Mouse (Mus musculus): ENCODE data around the gene Gm30083.

Gm30083 gene

GRCm38 (mm10) chr14:34015063-34015462 is at the start of gene Gm30083:
Gm30083 (minus strand) TSS chr14:34015182.
- no peak for DNase-seq (ENCODE audit: extremely low read depth, low read depth)

DNA sequence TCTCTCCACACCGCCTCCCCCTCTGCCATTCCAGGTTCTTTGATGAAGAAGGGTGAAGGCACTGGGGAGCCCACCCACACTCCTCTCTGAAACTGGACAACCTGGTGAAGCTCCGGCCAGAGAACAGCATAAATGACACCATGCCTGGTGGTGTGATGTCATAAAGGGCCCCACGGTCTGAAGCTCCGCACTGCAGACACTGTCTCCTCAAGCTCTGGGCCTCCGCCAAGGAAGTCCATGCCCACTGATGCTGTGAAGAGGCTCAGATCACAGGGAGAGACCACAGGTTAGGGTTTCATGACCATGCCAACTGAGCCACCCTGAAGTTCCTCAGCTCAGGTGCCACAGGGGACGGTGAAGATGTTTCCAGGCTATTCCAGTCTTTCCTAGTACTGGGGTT is 37.5 kb upstream of the Gm30083 start, which contains the start of gene Antxrl:
TSS of gene Antxrl (plus strand) at position 192 of the 400 bp plus-strand sequence.
- DNase-seq (ENCODE audit: extremely low read depth, low read depth) = no peak

GRCm38 (mm10) chr14:34050101-34050779 is 35.3 kb upstream of the Gm30083 start:
- DNase-seq (ENCODE audit: extremely low read depth, low read depth) = no peak

DNA sequence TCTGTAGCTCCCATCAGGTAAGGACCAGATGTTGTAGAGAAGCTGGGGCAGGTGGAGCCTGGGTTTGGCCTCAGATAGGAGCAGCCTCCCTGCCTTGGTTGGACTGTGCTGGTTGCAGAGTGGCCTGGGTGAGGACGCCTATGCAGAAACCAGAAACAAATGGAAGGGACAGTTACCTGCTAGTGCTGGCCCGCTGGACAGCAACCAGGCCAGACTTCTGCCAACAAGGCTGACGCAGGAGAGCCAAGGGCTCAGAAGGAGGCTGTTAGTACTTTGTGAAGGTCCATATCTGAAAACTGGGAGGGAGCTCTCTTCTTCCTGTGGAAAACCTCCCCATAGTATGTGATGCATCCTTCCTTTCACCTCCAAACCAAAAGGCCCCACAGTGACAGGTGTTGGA is 28.4 kb upstream of the Gm30083 start:
- no peak for DNase-seq (ENCODE audit: extremely low read depth, low read depth)

GRCm38 (mm10) chr14:34041241-34041640 is 26.3 kb upstream of the Gm30083 start:
- no peak for DNase-seq (ENCODE audit: extremely low read depth, low read depth)

- no peak for DNase-seq (ENCODE audit: extremely low read depth, low read depth)
These were observed 19.0 kb upstream of the Gm30083 start for GRCm38 (mm10) chr14:34033841-34034610.

GRCm38 (mm10) chr14:34026710-34027109 is 11.7 kb upstream of the Gm30083 start:
- DNase-seq (ENCODE audit: extremely low read depth, low read depth) = no peak

DNA sequence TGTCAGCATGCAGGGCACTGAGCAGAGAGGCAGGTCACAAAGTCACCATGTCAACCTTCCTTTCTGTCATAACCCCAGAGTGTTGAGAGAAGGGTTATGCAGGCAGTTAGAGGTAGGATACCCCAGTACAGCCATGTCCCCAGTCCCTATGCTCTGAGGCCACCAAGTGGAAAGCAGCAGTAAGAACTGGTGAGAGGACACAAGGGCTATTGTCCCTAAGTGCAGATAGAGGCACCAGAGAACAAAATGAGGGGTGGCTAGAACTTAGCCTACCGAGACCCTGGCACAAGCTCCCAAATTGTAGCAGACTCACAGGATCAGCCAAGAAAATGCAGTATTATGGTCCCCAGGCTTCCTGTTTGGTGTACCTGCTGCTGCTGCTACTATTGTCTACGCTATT is 2.0 kb upstream of the Gm30083 start:
- DNase-seq (ENCODE audit: extremely low read depth, low read depth) = no peak

DNA sequence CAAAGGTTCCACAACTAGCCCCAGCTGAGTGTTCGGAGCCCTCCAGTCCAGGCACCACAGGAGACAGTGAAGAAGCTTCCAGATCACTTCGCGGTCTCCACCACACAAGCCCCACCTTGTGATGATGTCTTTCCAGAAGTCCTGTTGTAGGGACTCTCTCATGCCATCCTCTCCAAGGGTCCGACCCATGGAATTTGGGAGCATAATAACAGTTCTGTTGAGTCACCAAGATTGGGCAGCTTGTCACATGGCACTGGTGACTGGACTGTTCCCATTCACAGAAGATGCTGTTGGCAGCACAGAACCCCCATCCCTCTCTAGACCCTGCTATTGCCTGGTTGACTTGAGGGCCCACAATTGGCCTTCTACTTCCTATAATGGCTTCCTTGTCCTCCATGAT is 1.4 kb upstream of the Gm30083 start, which contains the start of gene Gm5460:
TSS of gene Gm5460 (plus strand) at position 378 of the 400 bp plus-strand sequence.
- no peak for DNase-seq (ENCODE audit: extremely low read depth, low read depth)

DNA sequence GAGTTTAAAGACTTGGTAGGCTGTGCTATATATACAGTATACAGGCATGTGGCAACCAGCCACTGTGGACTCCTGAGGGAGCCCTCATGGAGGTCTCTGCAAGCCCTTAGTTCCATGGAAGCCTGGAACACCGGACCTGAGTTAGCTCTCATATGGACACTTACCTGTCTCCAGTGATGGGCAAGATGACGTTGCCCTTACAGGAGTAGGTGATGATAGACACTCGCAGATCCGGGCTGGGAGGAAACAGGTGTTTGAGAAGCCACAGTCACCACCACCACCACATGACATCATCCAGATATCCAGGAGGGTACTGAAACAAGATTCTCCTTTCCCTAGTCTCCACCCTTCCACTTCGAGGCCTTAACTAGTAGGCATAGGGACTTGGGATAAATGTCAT is 12.6 kb downstream of the Gm30083 start:
- no peak for DNase-seq (ENCODE audit: extremely low read depth, low read depth)

GRCm38 (mm10) chr14:34001445-34001844 is 13.5 kb downstream of the Gm30083 start:
- no peak for DNase-seq (ENCODE audit: extremely low read depth, low read depth)

DNA sequence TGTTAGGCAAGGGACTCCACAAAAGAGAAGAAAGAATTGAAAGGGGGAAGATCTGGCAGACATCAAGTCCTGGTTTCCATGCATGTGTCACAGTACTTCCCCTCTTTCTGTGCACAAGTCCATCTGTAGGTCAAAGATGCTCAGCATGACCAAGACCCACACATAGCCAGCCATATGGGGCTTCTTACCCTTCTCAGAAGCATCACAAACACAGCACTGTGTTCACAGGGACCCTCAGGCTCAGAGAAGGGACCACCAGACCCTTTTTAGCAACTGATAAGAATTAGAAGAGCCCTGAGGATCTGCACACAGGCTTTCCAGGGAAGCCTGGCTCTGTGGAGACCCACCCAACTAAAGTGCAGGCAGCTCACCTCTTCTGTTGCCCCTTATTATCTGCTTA is 14.9 kb downstream of the Gm30083 start:
- DNase-seq (ENCODE audit: extremely low read depth, low read depth) = no peak

DNA sequence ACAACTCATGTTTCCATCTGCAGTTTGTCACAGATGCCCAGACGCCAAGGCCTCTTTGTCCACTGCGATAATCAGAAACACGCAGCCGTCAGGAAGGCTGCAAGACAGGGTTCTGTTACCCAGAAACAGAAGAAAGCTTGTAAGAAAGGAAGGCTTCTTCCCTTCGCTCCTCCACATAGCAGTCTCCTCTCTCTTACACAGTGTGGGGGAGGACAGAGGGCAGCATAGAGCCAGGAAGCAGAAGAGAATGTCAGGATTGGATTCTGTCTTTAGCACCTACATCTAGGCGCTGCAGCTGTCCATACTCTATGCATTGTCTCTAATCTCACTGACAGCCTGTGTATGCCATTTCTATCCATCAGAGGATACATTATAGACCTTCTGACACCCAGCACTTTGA is 17.6 kb downstream of the Gm30083 start:
- no peak for DNase-seq (ENCODE audit: extremely low read depth, low read depth)

GRCm38 (mm10) chr14:33993521-33994289 is 21.3 kb downstream of the Gm30083 start:
- no peak for DNase-seq (ENCODE audit: extremely low read depth, low read depth)

DNA sequence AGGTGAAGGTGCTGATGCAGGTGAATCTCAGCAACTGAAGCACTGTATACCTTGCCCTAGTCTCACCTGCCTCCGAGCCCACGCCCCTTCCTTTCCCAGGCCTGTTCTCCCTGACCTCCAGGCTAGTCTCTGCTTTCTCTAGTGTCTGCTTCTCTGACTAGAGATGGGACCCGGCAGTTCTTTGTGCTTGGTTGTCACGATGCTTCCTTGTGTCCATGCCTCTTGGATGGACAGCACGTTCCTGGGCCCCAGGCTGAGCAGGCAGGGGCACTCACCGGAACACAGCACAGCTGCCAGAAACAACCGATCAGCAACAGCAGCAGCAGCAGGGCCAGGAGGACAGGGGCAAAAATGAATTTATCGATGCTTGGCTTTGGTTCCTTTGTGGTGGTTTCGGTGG is 21.9 kb downstream of the Gm30083 start:
- no peak for DNase-seq (ENCODE audit: extremely low read depth, low read depth)

GRCm38 (mm10) chr14:33991971-33992370 is 23.0 kb downstream of the Gm30083 start:
- no peak for DNase-seq (ENCODE audit: extremely low read depth, low read depth)

GRCm38 (mm10) chr14:33989201-33989600 is 25.8 kb downstream of the Gm30083 start:
- no peak for DNase-seq (ENCODE audit: extremely low read depth, low read depth)

DNA sequence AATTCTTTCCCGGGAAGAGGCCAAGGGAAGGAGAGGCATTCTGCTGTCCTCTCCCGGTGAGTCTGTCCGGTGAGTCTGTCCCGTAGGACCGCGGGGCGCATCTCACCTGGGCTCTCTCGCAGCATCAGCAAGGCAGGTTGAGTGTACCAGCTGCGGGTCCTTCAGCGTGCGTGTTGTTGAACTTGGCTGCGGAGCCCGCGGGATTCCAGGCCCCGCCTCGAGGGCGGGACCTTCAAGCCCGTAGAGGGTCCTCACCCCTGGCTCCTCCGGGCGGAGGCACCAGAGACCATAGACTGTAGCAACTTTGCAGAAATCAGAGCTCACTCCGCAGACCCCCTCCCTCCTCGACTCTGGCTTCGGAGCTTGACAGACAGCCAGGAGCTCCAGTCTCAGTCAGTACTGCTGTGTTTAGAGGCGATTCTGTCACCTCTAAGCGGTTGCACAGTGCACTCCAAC is 36.4 kb downstream of the Gm30083 start, which contains the start of gene Zfp488:
TSS of gene Zfp488 (minus strand) at position 161 of the 456 bp plus-strand sequence.
- no peak for DNase-seq (ENCODE audit: extremely low read depth, low read depth)

DNA sequence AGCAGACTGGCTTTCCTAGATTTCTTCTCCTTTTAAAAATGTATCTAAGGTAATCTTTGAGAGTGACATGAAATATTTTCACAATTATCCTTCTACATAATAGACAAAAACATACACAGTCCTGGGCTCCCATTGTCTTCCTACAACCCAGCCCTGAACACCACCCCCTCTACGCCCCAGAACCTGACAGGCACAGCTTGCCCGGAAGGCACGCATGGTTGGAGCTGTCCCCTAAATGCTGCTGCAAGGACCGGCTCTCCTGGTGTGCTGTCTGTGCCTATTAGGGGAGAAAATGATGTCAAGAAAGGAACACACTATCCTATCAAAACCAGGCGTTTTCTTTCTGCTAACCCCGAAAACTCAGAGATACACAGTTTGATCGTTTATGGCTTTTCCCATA is 37.2 kb downstream of the Gm30083 start:
- no peak for DNase-seq (ENCODE audit: extremely low read depth, low read depth)

DNA sequence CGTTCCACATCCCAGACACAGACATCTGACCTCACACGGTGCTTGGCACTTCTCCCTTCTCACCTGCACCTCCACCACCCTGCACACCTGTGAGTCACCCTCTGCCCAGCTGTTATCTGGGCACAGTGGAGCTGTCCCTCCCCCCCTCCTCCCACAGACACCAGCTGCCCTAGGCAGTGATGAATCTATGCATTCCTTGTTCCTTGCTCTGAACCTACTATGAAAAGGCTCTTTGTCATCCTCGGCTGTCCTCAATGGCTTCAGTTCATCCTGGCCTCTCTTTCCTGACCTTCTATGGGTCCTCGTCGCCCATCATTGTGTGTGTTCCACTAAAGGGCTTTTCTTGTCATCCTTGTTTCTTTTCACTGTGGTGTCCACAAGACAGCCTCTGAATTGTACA is 40.2 kb downstream of the Gm30083 start:
- DNase-seq (ENCODE audit: extremely low read depth, low read depth) = no peak

DNA sequence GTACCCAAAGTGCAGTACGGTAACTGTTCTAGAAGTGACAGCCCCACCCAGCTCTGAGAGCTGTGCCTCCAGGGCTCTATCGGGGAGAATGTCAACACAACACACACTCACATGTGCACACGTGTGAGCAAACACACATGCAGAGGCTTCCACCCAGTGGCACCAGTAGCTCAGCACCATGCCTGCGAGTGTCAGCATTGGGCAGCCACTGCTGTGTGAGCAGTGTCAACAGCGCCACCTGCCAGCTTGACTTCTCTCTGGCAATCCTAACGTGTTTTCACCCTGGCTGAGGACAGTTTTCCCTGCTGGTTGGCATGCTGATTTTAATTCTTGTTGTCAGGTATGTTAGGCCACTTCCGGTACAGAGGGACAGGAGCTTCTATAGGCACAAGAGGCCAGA is 42.3 kb downstream of the Gm30083 start:
- no peak for DNase-seq (ENCODE audit: extremely low read depth, low read depth)

DNA sequence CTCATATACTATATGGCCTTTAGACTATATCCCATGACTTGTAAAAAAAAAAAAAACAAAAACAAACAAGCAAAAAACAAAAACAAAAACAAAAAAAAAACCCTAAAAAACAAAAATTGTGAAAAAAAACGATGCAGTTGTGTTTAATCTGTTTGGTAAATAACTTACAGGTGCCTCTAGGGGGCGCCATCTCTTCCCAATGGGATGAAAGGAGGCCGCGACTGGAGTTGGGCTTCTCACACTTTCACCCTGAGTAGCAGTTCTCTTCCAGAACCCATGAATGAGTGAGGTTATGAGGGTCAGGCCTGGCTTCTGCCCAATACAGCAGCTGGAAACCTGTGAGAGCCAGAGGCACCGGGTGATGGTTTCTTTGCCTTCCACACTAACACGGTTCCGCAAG is 49.3 kb downstream of the Gm30083 start:
- DNase-seq (ENCODE audit: extremely low read depth, low read depth) = no peak
